Mouse (Mus musculus) embryonic fibroblast, embryonic 13.5 days (primary cell): ENCODE measurements around the gene Polr1d. TPM values are rescaled to one million over a fixed set of nuclear protein-coding genes. Genes with fewer than 3 reads are reported as not detected.

ENCODE experiments used
- H3K27ac ChIP-seq: 2 replicates; pipeline ENCODE4 v1.5.1; 2012; ENCODE audit warnings: low read length, control low read depth, inconsistent platforms; ENCODE audit not compliant: insufficient read depth
- H3K4me1 ChIP-seq: 2 replicates; pipeline ENCODE4 v1.6.1; 2011; ENCODE audit warnings: low read length; ENCODE audit not compliant: control insufficient read depth, insufficient read depth
- H3K4me3 ChIP-seq: 2 replicates; pipeline ENCODE4 v1.5.1; 2011; ENCODE audit warnings: mild to moderate bottlenecking, control low read depth, low read length; ENCODE audit not compliant: insufficient read depth
- CTCF ChIP-seq: IDR thresholded peaks from 2 replicates; pipeline ENCODE4 v1.5.1; 2011; ENCODE audit warnings: mild to moderate bottlenecking, control low read depth, low read length, moderate library complexity, borderline replicate concordance; ENCODE audit not compliant: insufficient read depth
- POLR2A ChIP-seq: IDR thresholded peaks from 2 replicates; pipeline ENCODE4 v1.6.1; 2011; ENCODE audit warnings: low read depth, mild to moderate bottlenecking, control low read depth, low read length, moderate library complexity
- polyA plus RNA-seq: library from polyadenylated mRNA; stranded (reverse); fragments of >200 nt; gene quantifications from 2 replicates; pipeline ENCODE4 v1.2.4, GENCODE M21; 2011; ENCODE audit warnings: low read depth; ENCODE audit not compliant: missing spikeins, insufficient read length

The Polr1d gene
- polyA plus RNA-seq, 1 experiment, result 119 TPM

DNA sequence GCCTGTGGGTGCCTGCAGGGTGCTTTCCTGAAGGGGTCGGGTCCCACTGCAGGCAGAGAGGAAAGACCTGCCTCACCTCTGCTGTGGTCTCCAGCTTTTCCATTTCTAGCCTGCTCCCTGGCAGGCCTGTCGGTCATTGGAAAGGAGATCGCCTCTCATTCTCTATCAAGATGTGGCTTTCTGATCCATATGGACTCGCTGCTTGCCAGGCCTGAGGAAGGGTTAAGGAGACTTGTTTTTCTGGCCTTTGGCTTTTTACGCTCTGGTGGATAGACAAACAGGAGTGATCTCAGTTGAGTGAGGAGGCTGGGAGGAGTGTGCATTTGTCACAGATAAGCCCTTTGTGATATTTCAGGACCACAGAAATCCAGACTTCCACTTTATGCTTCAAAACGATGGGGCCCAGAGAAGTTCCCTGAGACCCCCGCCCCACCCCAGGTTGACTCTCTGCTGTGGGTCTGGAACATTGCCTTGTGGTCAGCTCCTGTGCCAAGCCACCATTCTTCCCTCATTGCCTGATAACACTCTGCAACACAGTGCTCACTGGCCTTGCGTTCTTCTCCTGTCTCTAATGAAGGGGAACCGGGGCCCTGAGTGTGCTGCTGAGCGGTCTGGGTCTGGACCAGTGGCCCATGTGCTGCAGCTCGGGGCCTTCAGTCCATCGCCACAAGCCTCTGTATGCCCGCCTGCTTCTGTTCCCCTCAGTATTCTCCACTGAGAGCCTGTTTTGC is 32.2 kb downstream of the Polr1d start:
- TF ChIP-seq CTCF, result no peak
- TF ChIP-seq POLR2A, result no peak

DNA sequence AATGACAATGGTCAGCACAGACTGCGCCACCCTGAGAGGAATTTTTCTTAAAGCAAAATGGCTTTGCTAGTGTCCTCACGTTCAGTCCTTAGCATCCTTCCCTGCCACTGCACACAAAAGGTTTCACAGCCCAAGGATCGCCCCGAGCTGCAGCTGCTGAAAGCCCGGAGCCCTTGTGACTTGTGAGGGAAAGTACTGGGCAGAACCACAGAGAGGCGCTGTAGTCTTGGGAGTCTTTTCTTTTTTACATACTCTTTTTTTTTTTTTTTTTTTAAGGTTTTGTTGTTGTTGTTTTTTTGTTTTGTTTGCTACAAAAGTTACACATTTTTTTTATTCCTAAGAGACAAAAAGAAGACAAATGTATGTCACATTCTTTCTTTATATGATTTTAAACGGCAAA is 37.9 kb downstream of the Polr1d start:
- no peak overlapping the region for H3K27ac ChIP-seq
- H3K4me1 ChIP-seq, result no peaks in the 10 kb centered on the region
- H3K4me3 ChIP-seq, result no peak overlapping the region
- TF ChIP-seq POLR2A (no peak), CTCF (no peak)

More for the DNA sequence above, 32.2 kb downstream of the Polr1d start:
- no peak overlapping the region for H3K4me3 ChIP-seq
- H3K27ac ChIP-seq, result no peak overlapping the region
- H3K4me1 ChIP-seq, result no peaks in the 10 kb centered on the region

DNA sequence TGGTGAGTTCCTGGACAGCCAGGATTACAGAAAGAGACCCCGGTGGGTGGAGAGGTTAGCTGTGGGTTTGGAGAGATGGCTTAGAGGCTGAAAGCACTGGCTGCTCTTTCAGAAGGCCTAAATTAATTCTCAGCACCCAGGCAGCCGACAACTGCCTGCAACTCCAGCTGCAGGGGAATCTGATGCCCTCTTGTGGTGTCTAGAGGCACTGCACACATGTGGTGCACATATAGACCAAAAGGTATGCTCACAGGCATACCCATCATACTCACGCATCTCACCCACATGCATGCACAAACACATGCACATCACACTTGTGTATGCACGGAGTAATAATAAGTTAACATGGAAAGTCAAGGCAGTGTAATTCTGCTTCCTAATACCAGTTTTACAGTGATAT is 38.8 kb downstream of the Polr1d start:
- H3K27ac ChIP-seq, result no peak overlapping the region
- no peak overlapping the region for H3K4me3 ChIP-seq
- H3K4me1 ChIP-seq, result no peaks in the 10 kb centered on the region
- TF ChIP-seq POLR2A, result no peak
- TF ChIP-seq CTCF, result no peak

DNA sequence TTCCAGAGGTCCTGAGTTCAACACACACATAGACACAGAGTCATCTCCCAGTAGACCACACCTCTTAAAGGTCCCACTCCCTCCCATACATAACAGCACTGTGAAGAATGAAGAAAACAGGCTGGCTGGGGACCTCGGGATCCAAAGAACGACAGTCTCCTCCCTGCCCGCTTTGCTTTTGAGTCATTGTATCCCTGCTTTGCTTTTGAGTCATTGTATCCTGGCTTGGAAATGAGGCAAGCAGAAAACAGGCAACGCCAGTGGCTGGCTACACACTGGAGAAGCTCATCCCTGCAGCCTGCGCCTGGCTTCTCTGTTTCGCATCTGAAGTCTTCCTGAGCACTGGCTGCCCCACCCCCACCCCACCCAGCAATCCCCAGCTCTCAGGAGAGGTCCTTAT is 40.2 kb downstream of the Polr1d start:
- H3K4me1 ChIP-seq, result no peaks in the 10 kb centered on the region
- TF ChIP-seq POLR2A, result no peak
- no peak for TF ChIP-seq CTCF
- H3K4me3 ChIP-seq, result no peak overlapping the region
- no peak overlapping the region; the same call in 1 of the 2 replicates for H3K27ac ChIP-seq

DNA sequence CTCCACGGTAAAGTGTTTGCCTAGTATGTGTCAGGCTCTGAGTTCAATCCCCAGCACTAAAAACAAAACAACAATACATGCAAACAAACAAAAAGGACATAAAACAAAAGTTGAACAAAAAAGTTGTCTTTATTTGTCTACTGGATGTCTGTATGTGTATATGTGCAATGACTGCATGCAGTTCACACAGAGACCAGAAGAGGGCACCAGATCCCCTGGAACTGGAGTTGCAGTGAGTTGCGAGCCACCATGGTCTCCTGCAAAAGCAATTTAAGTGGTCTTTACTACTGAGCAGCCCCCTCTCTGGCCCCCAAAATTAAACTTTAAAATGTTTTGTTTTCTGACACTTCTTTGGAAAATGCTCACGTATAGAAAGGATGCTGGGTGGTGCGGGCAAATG is 44.3 kb downstream of the Polr1d start:
- TF ChIP-seq POLR2A, result no peak
- TF ChIP-seq CTCF, result no peak
- no peaks in the 10 kb centered on the region for H3K4me1 ChIP-seq
- no peak overlapping the region for H3K27ac ChIP-seq
- H3K4me3 ChIP-seq, result no peak overlapping the region

DNA sequence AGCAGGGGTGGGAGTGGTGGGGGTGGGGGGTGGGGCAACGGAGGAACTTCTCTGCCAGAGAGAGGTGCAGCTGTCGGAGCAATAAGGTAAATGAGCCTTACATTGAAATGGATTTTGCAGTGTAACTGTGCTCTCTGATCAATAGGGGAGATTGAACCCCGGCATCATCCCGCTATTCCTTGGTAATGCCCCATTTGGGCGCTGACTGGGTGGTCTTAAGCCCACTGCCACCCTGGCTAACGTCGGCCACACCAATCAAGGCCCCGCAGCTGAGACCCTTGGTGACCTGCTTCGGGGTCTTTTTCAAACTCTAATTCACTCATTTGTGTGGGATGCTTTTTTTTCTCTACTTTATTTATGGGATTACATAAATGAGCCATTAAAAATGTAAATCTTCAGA is 47.9 kb downstream of the Polr1d start:
- Histone ChIP-seq H3K4me3 (no peak overlapping the region), H3K4me1 (no peaks in the 10 kb centered on the region), H3K27ac (no peak overlapping the region)
- TF ChIP-seq POLR2A (no peak), CTCF (no peak)

DNA sequence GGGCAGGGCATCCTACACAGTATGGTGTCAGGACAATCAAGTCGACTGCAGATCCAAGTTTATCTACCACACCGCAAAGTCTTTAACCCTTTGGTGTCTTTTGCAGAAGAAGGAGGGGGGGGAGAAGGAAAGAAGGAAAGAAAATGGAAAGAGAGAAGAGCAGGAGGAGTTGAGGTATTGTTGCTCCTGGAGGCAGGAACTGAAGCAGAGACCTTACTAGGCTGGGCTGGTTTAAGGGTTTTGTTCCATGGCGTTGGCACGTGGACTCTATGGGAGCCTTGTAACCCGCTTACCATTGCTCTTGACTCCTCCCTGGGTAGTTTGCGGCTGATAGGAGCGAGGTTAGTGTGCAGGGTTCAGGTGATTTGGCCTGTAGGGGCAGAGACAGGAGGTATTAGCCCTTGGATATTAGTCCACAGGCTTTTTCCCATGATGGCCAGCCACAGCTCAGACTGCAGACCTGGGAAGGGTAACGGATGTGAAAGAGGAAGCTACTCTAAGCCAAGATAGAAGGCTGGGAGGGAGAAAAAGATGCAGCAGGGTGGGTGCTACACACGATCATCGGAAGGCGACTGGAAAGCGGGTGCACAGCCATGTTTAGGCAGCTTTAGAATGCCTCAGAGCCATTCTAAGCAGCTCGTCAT is 48.8 kb downstream of the Polr1d start:
- no peak for TF ChIP-seq CTCF
- TF ChIP-seq POLR2A, result no peak
- Histone ChIP-seq H3K4me3 (no peak overlapping the region), H3K27ac (no peak overlapping the region), H3K4me1 (no peaks in the 10 kb centered on the region)

DNA sequence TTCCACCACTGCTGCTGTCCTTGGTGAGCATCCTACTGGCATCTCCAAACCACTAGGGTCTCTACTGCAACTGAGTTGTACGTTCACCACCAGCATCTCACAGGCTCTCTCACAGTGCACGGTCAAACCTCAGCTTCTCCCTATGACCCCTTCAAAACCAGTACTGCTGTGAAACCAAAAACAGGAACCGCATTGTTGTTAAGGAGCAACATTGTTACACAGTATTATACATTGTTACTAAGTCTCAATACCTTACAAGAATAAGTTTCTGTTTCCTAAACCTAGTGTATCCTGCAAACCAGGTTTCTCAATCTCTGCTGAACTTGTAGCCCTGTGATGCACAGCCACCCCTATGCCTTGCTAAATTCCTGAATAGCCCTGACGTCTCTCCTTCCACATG is 51.0 kb downstream of the Polr1d start:
- TF ChIP-seq POLR2A (no peak), CTCF (no peak)
- no peak overlapping the region for H3K27ac ChIP-seq
- H3K4me1 ChIP-seq, result 0 out of 2 replicates have a peak, but pooled peaks cover 2% of the 10 kb centered on the region
- no peak overlapping the region for H3K4me3 ChIP-seq

DNA sequence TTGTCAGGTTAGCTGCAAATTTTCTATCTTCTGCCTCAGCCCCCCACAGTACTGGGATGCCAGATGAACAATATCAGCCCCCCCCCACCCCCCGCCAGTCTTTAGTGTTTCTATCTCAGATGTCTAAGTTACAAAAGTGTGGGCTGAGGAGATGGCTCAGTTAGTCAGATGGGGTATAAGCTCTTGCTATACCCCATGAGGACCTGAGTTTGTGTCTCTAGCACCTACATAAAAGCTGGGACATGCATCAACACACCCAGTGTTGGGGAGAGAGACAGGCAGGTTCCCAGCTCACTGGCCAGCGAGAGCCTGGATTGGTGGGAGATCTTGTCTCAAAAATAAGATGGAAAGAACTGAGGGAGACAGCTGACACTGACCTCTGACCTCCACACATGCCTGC is 52.6 kb downstream of the Polr1d start:
- no peak for TF ChIP-seq CTCF
- TF ChIP-seq POLR2A, result no peak
- no peak overlapping the region for H3K4me3 ChIP-seq

DNA sequence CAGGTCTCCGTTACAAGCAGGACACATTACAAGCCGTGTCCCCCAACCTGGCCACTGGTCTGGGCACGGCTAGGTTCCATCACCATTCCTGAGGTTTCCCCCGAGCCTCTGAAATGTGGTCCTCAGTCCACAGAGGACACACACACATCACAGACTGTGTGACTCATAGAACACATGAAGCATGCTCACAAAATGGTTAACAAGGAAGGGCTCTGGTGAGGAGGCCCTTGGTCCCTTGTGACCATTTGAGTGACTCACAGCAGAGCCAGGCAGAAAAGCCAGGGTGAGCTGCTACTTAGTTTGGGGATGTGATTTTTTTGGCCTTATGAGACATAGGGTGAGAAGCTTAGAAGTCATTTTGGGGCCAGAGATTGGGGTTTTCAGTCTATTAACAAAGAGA is 55.1 kb downstream of the Polr1d start:
- Histone ChIP-seq H3K27ac (no peak overlapping the region; the same call in 1 of the 2 replicates), H3K4me1 (0 out of 2 replicates have a peak, but pooled peaks cover 2% of the 10 kb centered on the region), H3K4me3 (no peak overlapping the region)
- TF ChIP-seq CTCF, result no peak
- no peak for TF ChIP-seq POLR2A

More for the DNA sequence above, 52.6 kb downstream of the Polr1d start:
- H3K27ac ChIP-seq, result no peak overlapping the region
- H3K4me1 ChIP-seq, result 0 out of 2 replicates have a peak, but pooled peaks cover 2% of the 10 kb centered on the region
